Mouse (Mus musculus) liver, postnatal 0 days (tissue): ENCODE data around the gene Tmprss11c. TPM values are rescaled to one million over a fixed set of nuclear protein-coding genes. Genes with fewer than 3 reads are reported as not detected.
"Not testable (repeated sequence)": the region's sequence is repeated elsewhere in the genome, so short reads cannot be mapped to it uniquely, and the experiment has no call there.

Experiments used
- ATAC-seq: fragments of 200-750 bp; cut with Nextera tagmentation; 2 replicates; pipeline ENCODE4 v1.8.0; 2017; ENCODE audit warnings: mild to moderate bottlenecking, moderate library complexity
- DNase-seq: peaks from one replicate; pipeline ENCODE4 v3.0.0-alpha.2; 2016
- H3K27ac ChIP-seq: fragments of 300-500 bp; sonication (generic); 2 replicates; pipeline ENCODE4 v1.5.1; 2014; ENCODE audit warnings: antibody characterized with exemption, moderate library complexity, mild to moderate bottlenecking, low read depth
- H3K27me3 ChIP-seq: fragments of 300-500 bp; sonication (generic); 2 replicates; pipeline ENCODE4 v1.6.1; 2014; ENCODE audit warnings: low read length, control low read depth, mixed read lengths; ENCODE audit not compliant: insufficient read depth
- H3K36me3 ChIP-seq: fragments of 300-500 bp; sonication (generic); replicated peaks from 2 replicates; pipeline ENCODE4 v1.6.1; 2014; ENCODE audit warnings: mild to moderate bottlenecking, control low read depth, low read length, moderate library complexity, mixed read lengths; ENCODE audit not compliant: insufficient read depth
- H3K4me1 ChIP-seq: fragments of 300-500 bp; sonication (generic); 2 replicates; pipeline ENCODE4 v1.6.1; 2014; ENCODE audit warnings: antibody characterized with exemption, mild to moderate bottlenecking, control low read depth; ENCODE audit not compliant: insufficient read depth
- H3K4me2 ChIP-seq: fragments of 300-500 bp; sonication (generic); 2 replicates; pipeline ENCODE4 v1.6.1; 2014; ENCODE audit warnings: low read depth, mild to moderate bottlenecking, low read length, moderate library complexity, mixed read lengths
- H3K4me3 ChIP-seq: fragments of 300-500 bp; sonication (generic); 2 replicates; pipeline ENCODE4 v1.5.1; 2014; ENCODE audit warnings: low read depth, low read length
- H3K9ac ChIP-seq: fragments of 300-500 bp; sonication (generic); replicated peaks from 2 replicates; pipeline ENCODE4 v1.6.1; 2014; ENCODE audit warnings: mild to moderate bottlenecking, moderate library complexity
- H3K9me3 ChIP-seq: fragments of 300-500 bp; sonication (generic); 2 replicates; pipeline ENCODE4 v1.6.1; 2016; ENCODE audit warnings: mild to moderate bottlenecking, control low read depth, low read length, mixed read lengths
- CTCF ChIP-seq: sonication (generic); IDR thresholded peaks from 2 replicates; pipeline ENCODE4 v1.5.1; 2016; ENCODE audit warnings: antibody characterized with exemption, low read depth
- EP300 ChIP-seq: IDR thresholded peaks from 2 replicates; pipeline ENCODE4 v1.6.1; 2016; ENCODE audit warnings: antibody characterized with exemption, low read depth, mild to moderate bottlenecking
- WGBS: fragments of 180-500 bp; shearing (Covaris S2); extraction: QIAGEN DNeasy Blood & Tissue Kit; methylation state at CpG from one replicate; pipeline ENCODE4 v1.1.7; 2014; ENCODE audit not compliant: insufficient replicate concordance; 5-methylcytosine and 5-hydroxymethylcytosine counted together
- polyA plus RNA-seq: library from polyadenylated mRNA; unstranded; fragments of >200 nt; fragmentation: Nextera tagmentation; extraction: Ambion mirVana; gene quantifications from 2 replicates; pipeline ENCODE4 v1.2.1, GENCODE M21; 2015

Tmprss11c gene
- polyA plus RNA-seq: not detected in 2 replicates

DNA sequence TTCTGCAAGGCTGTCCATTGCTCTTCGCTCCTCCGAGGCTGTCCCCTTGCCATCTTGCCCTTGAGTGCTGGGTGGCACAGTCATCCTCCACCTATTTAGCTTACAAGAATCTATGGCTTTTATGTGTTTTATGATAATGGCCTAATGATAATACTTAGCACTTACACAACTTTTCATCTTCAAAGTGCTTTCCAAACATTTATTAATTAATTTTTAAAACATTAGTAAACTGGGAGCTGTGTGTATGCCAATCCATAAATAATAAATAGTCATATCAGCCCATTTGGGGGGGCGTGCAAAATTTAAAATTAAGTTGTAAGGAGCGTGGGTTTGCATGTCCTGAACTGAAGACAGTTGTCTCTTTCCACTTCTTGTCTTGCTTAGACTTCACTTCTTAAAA is at the start of gene Tmprss11c:
TSS of gene Tmprss11c (minus strand) at position 101 of the 400 bp plus-strand sequence.
- no peak within 1 kb of the TSS for H3K9ac ChIP-seq

DNA sequence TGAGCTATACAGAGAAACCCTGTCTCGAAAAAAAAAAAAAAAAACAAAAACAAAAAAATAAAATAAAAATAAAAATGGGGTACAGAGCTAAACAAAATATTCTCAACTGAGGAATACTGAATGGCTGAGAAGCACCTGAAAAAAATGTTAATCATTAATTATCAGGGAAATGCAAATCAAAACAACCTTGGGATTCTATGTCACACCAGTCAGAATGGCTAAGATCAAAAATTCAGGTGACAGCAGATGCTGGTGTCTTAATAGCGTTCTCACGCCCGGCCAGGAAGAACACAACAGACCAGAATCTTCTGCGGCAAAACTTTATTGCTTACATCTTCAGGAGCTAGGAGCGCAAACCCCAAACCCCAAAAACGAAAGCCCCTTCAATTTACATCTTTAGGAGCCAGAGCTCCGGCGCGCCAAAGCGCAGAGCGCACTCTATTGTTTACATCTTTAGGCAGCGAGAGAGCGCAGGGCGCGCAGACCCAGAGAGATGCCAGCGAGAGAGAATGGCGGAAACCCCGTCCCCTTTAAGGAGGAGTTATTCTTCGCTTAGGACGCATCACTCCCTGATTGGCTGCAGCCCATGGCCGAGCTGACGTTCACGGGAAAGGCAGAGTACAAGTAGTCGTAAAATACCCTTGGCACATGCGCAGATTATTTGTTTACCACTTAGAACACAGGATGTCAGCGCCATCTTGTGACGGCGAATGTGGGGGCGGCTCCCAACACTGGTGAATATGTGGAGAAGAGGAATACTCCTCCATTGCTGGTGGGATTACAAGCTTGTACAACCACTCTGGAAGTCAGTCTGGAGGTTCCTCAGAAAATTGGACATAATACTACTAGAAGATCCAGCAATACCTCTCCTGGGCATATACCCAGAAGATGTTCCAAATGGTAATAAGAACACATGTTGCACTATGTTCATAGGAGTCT is 29.2 kb upstream of the Tmprss11c start:
- not testable (repeated sequence) for H3K4me2 ChIP-seq, H3K36me3 ChIP-seq, ATAC-seq, H3K27me3 ChIP-seq, H3K4me1 ChIP-seq, H3K27ac ChIP-seq, H3K9me3 ChIP-seq, DNase-seq, H3K9ac ChIP-seq, H3K4me3 ChIP-seq
- WGBS: 46% methylated on average over 25 of the region's 30 CpGs

More for the DNA sequence above, at the start of gene Tmprss11c:
- no peak for ATAC-seq
- no peak within 1 kb of the TSS for H3K4me2 ChIP-seq
- no peaks in the 10 kb centered on the region for H3K27me3 ChIP-seq
- no peak within 1 kb of the TSS for H3K27ac ChIP-seq
- TF ChIP-seq CTCF (no peak), EP300 (no peak)
- DNase-seq: no peak
- H3K9me3 ChIP-seq: no peaks in the 10 kb centered on the region
- no peaks in the 10 kb centered on the region for H3K4me1 ChIP-seq
- no peak within 1 kb of the TSS for H3K4me3 ChIP-seq
- H3K36me3 ChIP-seq: no peaks in the 10 kb centered on the region
- 59% methylated on average over 4 of the region's 4 CpGs for WGBS

DNA sequence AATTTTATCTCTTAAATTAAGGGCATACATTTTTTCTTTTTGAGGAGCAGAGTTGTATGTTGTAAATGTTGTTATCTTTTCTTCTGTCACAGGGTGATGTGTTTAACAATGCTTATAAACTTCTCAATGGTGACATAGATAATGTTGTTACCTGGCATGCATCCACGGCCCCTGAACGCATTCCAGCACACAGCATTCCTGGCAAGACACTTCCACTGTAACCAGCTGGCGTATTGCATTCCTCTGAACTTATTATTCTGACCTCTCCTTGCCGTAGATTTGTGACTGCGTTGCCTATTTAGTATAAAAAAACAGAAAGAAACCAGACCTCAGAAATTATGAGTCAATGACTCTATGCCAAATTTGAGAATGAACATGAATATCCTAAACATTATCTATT is 17.0 kb upstream of the Tmprss11c start:
- 64% methylated on average over 5 of the region's 5 CpGs for WGBS
- no peaks in the 10 kb centered on the region for H3K4me1 ChIP-seq
- no peaks in the 10 kb centered on the region for H3K36me3 ChIP-seq
- no peak overlapping the region for H3K4me2 ChIP-seq
- no peak overlapping the region for H3K27ac ChIP-seq
- TF ChIP-seq EP300 (no peak), CTCF (no peak)
- no peak for ATAC-seq
- H3K9ac ChIP-seq: no peak overlapping the region
- H3K4me3 ChIP-seq: no peak overlapping the region
- no peaks in the 10 kb centered on the region for H3K27me3 ChIP-seq
- DNase-seq: no peak
- no peaks in the 10 kb centered on the region for H3K9me3 ChIP-seq

DNA sequence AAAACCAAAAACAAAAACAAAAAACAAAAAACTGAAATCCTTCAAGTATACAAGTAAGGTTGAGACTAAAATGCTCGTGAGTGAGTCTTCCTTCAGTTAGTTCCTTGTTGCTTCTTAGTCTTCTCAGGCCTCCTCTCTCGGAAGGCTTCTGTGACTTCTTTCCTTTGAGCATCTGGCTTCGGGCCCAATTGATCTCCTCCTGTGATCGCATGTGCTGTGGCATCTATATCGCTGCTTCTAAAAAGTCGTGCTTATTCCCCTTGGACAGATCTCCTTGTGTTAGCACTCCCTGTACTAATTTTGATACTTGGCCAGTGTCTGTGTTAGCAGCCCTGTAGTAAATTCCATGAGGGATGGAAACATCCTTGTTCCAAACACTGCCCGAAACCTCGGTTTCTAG is 14.8 kb upstream of the Tmprss11c start:
- DNase-seq (no peak), ATAC-seq (no peak)
- no peaks in the 10 kb centered on the region for H3K4me1 ChIP-seq
- H3K9ac ChIP-seq: no peak overlapping the region
- WGBS: 72% methylated on average over 8 of the region's 8 CpGs
- H3K27me3 ChIP-seq: no peaks in the 10 kb centered on the region
- no peak overlapping the region for H3K4me2 ChIP-seq
- H3K4me3 ChIP-seq: no peak overlapping the region
- H3K27ac ChIP-seq: no peak overlapping the region
- no peaks in the 10 kb centered on the region for H3K9me3 ChIP-seq
- TF ChIP-seq CTCF (no peak), EP300 (no peak)
- no peaks in the 10 kb centered on the region for H3K36me3 ChIP-seq

DNA sequence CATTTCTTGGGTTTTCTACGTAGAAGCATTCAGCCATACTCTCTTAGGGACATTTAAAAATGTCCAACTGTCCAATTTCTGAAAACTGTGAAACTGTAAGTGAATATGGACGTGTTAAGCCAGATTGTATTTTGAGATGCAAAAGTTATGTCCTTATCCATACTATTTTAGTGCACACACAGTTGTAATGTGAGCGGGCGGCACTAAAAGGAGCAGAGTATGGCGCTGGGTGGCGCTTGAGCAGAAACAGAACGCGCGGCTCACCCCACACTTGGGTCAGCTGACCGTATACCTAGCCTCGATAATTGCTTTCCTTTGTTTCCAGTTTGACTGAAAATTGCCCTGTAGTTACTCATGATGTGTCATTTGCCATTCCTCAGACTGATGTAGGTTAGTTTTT is 42.5 kb downstream of the Tmprss11c start:
- no peak overlapping the region for H3K4me2 ChIP-seq
- no peaks in the 10 kb centered on the region for H3K9me3 ChIP-seq
- ATAC-seq (no peak), DNase-seq (no peak)
- no peaks in the 10 kb centered on the region for H3K27me3 ChIP-seq
- H3K27ac ChIP-seq: no peak overlapping the region
- TF ChIP-seq CTCF (no peak), EP300 (no peak)
- H3K4me3 ChIP-seq: no peak overlapping the region
- WGBS: 83% methylated on average over 11 of the region's 11 CpGs
- H3K36me3 ChIP-seq: no peaks in the 10 kb centered on the region
- no peaks in the 10 kb centered on the region for H3K4me1 ChIP-seq
- H3K9ac ChIP-seq: no peak overlapping the region

DNA sequence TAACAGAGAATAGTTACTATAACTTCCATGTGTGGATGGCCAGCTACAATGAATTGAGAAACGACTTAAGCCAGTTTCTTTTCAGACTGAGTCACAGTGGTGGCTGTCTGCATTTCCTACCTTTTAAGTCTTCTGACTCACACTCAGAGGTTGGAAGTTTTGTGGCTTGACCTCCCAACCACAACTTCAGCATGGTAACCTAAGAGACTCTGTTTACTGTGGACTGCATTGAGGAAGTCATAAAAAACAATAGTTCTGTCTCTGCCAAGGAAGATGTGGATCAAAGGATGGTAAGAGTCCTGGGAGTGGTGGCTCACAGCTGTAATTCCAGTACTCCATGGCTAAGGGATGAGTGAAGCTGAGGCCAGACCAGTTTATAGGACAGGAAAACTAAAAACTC is 44.2 kb downstream of the Tmprss11c start:
- Histone ChIP-seq H3K9me3 (no peaks in the 10 kb centered on the region), H3K4me3 (no peak overlapping the region), H3K9ac (no peak overlapping the region), H3K4me2 (no peak overlapping the region), H3K36me3 (no peaks in the 10 kb centered on the region), H3K27me3 (no peaks in the 10 kb centered on the region), H3K27ac (no peak overlapping the region), H3K4me1 (no peaks in the 10 kb centered on the region)
- no peak for TF ChIP-seq EP300
- no peak for TF ChIP-seq CTCF
- 36% methylated on average over 1 of the region's 1 CpGs for WGBS
- ATAC-seq (no peak), DNase-seq (no peak)
